Mouse (Mus musculus) inflammation-experienced regulatory T-cells, adult 6 months (primary cell): ENCODE results near the gene Ube2g2. TPM values are rescaled to one million over a fixed set of nuclear protein-coding genes. Genes with fewer than 3 reads are reported as not detected.
"Not testable (repeated sequence)": the region's sequence is repeated elsewhere in the genome, so short reads cannot be mapped to it uniquely, and the experiment has no call there.

Experiments used
- ATAC-seq: one replicate; pipeline ENCODE4 v1.8.0; 2017
- polyA plus RNA-seq, 3 experiments: library from polyadenylated mRNA; unstranded; fragments of 100-300 nt; shearing (Covaris generic); gene quantifications; one replicate each; pipeline ENCODE4 v1.2.1; 2017

Gene Ube2g2
- polyA plus RNA-seq, 3 experiments from 2014 or later = 41.1 to 55.4 (median 50.1) TPM

- no peak for ATAC-seq
Observed at GRCm38 (mm10) chr10:77645571-77645970, 23.5 kb downstream of the Ube2g2 start.

GRCm38 (mm10) chr10:77647461-77647860 is 25.4 kb downstream of the Ube2g2 start:
- no peak for ATAC-seq

- no peak for ATAC-seq
Observed at GRCm38 (mm10) chr10:77647901-77648300, 25.8 kb downstream of the Ube2g2 start.

GRCm38 (mm10) chr10:77652046-77652445 is 30.0 kb downstream of the Ube2g2 start:
- ATAC-seq = no peak

GRCm38 (mm10) chr10:77658286-77658994 is 36.4 kb downstream of the Ube2g2 start:
- ATAC-seq = no peak

- no peak for ATAC-seq
Observed at GRCm38 (mm10) chr10:77663949-77664665, 42.0 kb downstream of the Ube2g2 start.

- no peak for ATAC-seq
Observed at GRCm38 (mm10) chr10:77666342-77666741, 44.3 kb downstream of the Ube2g2 start.

GRCm38 (mm10) chr10:77667402-77667801 is 45.3 kb downstream of the Ube2g2 start:
- ATAC-seq = no peak

- ATAC-seq = no peak
Observed at GRCm38 (mm10) chr10:77670710-77671109, 48.6 kb downstream of the Ube2g2 start.

GRCm38 (mm10) chr10:77671519-77671918 is 49.4 kb downstream of the Ube2g2 start:
- no peak for ATAC-seq

- no peak for ATAC-seq
Observed at GRCm38 (mm10) chr10:77673765-77674164, 51.7 kb downstream of the Ube2g2 start.

- no peak for ATAC-seq
Observed at GRCm38 (mm10) chr10:77677562-77677961, 55.5 kb downstream of the Ube2g2 start.

GRCm38 (mm10) chr10:77682994-77683393 is 60.9 kb downstream of the Ube2g2 start:
- ATAC-seq = no peak

- no peak for ATAC-seq
Observed at GRCm38 (mm10) chr10:77684181-77684580, 62.1 kb downstream of the Ube2g2 start.

GRCm38 (mm10) chr10:77685895-77686664 is 64.0 kb downstream of the Ube2g2 start, which contains the start of gene Tspear:
Gene Tspear, plus strand, starts transcription at chr10:77686569.
- ATAC-seq = no peak

- ATAC-seq = no peak
Observed at GRCm38 (mm10) chr10:77687021-77687420, 64.9 kb downstream of the Ube2g2 start.

GRCm38 (mm10) chr10:77690356-77690807 is 68.3 kb downstream of the Ube2g2 start, which contains the start of gene Gm19402:
Gene Gm19402, minus strand, starts transcription at chr10:77690757.
- ATAC-seq = not testable (repeated sequence)

Other genes with a start within 250 kb of the Ube2g2 start
- gene Adarb1, start 204.0 kb upstream of the Ube2g2 start, polyA plus RNA-seq = under 1 TPM; 0.55 to 0.74 (median 0.63) TPM
- 10 to 100 TPM; 13.7 to 16.1 (median 15.1) TPM for gene Fam207a, start 106.5 kb upstream of the Ube2g2 start, polyA plus RNA-seq
- 100 to 1,000 TPM; 493 to 517 (median 499) TPM for gene Itgb2, start 92.0 kb upstream of the Ube2g2 start, polyA plus RNA-seq
- gene Pttg1ip, start 40.6 kb upstream of the Ube2g2 start, polyA plus RNA-seq = 100 to 1,000 TPM in 2 of 3 experiments, 10 to 100 TPM in 1; 83.7 to 113 (median 112) TPM
- 10 to 100 TPM; 73.1 to 90.7 (median 74.3) TPM for gene Sumo3, start 16.2 kb upstream of the Ube2g2 start, polyA plus RNA-seq
- gene Gm49325, start 16.1 kb upstream of the Ube2g2 start, polyA plus RNA-seq = 10 to 100 TPM in 1 of 3 experiments, 1 to 10 TPM in 1, not detected in 1; 3.6 to 10.0 TPM
- under 1 TPM; 0.26 to 0.54 (median 0.28) TPM for gene Tspear, start 64.3 kb downstream of the Ube2g2 start, polyA plus RNA-seq
- gene Gm19402, start 68.5 kb downstream of the Ube2g2 start, polyA plus RNA-seq = not detected
- gene Gm9508, start 75.0 kb downstream of the Ube2g2 start, polyA plus RNA-seq = not detected
- gene Gm10272, start 84.4 kb downstream of the Ube2g2 start, polyA plus RNA-seq = not detected
- not detected for gene Gm10024, start 89.2 kb downstream of the Ube2g2 start, polyA plus RNA-seq
- gene Gm10142, start 93.5 kb downstream of the Ube2g2 start, polyA plus RNA-seq = not detected
- gene Krtap12-1, start 98.3 kb downstream of the Ube2g2 start, polyA plus RNA-seq = not detected
- not detected for gene Gm10100, start 104.2 kb downstream of the Ube2g2 start, polyA plus RNA-seq
- gene Gm18596, start 120.4 kb downstream of the Ube2g2 start, polyA plus RNA-seq = not detected
- not detected for gene Gm9736, start 129.1 kb downstream of the Ube2g2 start, polyA plus RNA-seq
- not detected for gene Gm3233, start 137.4 kb downstream of the Ube2g2 start, polyA plus RNA-seq
- gene Gm3238, start 149.1 kb downstream of the Ube2g2 start, polyA plus RNA-seq = not detected
- not detected for gene Gm7138, start 154.7 kb downstream of the Ube2g2 start, polyA plus RNA-seq
- not detected for gene Gm3250, start 160.3 kb downstream of the Ube2g2 start, polyA plus RNA-seq
- gene Gm7137, start 165.9 kb downstream of the Ube2g2 start, polyA plus RNA-seq = not detected
- gene Gm9639, start 172.8 kb downstream of the Ube2g2 start, polyA plus RNA-seq = not detected
- gene Gm19668, start 176.9 kb downstream of the Ube2g2 start, polyA plus RNA-seq = not detected
- not detected for gene Gm9507, start 189.6 kb downstream of the Ube2g2 start, polyA plus RNA-seq
- not detected for gene Gm2696, start 192.4 kb downstream of the Ube2g2 start, polyA plus RNA-seq
- not detected for gene Krtap10-4, start 204.8 kb downstream of the Ube2g2 start, polyA plus RNA-seq
- not detected for gene Krtap10-10, start 213.7 kb downstream of the Ube2g2 start, polyA plus RNA-seq
- not detected for gene Gm36176, start 224.5 kb downstream of the Ube2g2 start, polyA plus RNA-seq
- gene Gm10318, start 230.6 kb downstream of the Ube2g2 start, polyA plus RNA-seq = not detected
- not detected for gene Gm3285, start 239.7 kb downstream of the Ube2g2 start, polyA plus RNA-seq